Mouse (Mus musculus) MEL (cell line): Measurements from ENCODE around the gene Ctsa. TPM values are rescaled to one million over a fixed set of nuclear protein-coding genes. Genes with fewer than 3 reads are reported as not detected.

Source experiments
- DNase-seq: peaks from one replicate; pipeline ENCODE4 v3.0.0; 2011; ENCODE audit warnings: low read depth, low spot score
- H3K27ac ChIP-seq: 2 replicates; pipeline ENCODE4 v1.5.1; 2012; ENCODE audit warnings: low read depth, mild to moderate bottlenecking, control low read depth, low read length, moderate library complexity; ENCODE audit not compliant: control insufficient read depth
- H3K27me3 ChIP-seq, 2 experiments: fragments of 150-350 bp in 1 of 2; sonication (generic) in 1 of 2; 2 replicates each; pipeline ENCODE4 v1.6.1; 2012; ENCODE audit warnings: low read length in 2 of 2, mild to moderate bottlenecking in 2 of 2, improper control_type of control experiment in 1 of 2, moderate library complexity in 1 of 2; ENCODE audit not compliant: insufficient read depth in 2 of 2, control insufficient read depth in 1 of 2
- H3K36me3 ChIP-seq, 2 experiments: 2 replicates each; pipeline ENCODE4 v1.6.1; 2012 to 2014; ENCODE audit warnings: low read length in 2 of 2, improper control_type of control experiment in 1 of 2, inconsistent platforms in 1 of 2, mild to moderate bottlenecking in 1 of 2; ENCODE audit not compliant: insufficient read depth in 2 of 2, control insufficient read depth in 1 of 2
- H3K4me1 ChIP-seq, 2 experiments: fragments of 150-350 bp in 1 of 2; sonication (generic) in 1 of 2; 2 replicates each; pipeline ENCODE4 v1.6.1; 2012; ENCODE audit warnings: low read length in 2 of 2, improper control_type of control experiment in 1 of 2, mild to moderate bottlenecking in 1 of 2; ENCODE audit not compliant: insufficient read depth in 2 of 2, control insufficient read depth in 1 of 2
- H3K4me3 ChIP-seq, 2 experiments: fragments of 150-350 bp in 1 of 2; sonication (generic) in 1 of 2; 2 replicates each; pipeline ENCODE4 v1.5.1; 2012; ENCODE audit warnings: low read depth in 2 of 2, low read length in 2 of 2, mild to moderate bottlenecking in 2 of 2, moderate library complexity in 2 of 2, control low read depth in 1 of 2, improper control_type of control experiment in 1 of 2; ENCODE audit not compliant: control insufficient read depth in 1 of 2, insufficient read depth in 1 of 2
- H3K79me2 ChIP-seq: 2 replicates; pipeline ENCODE4 v1.6.1; 2012; ENCODE audit warnings: mild to moderate bottlenecking, low read length, moderate library complexity; ENCODE audit not compliant: control insufficient read depth, poor library complexity, insufficient read depth
- H3K9ac ChIP-seq: 2 replicates; pipeline ENCODE4 v1.6.1; 2012; ENCODE audit warnings: low read depth, mild to moderate bottlenecking, control low read depth, low read length, moderate library complexity; ENCODE audit not compliant: control insufficient read depth, poor library complexity, severe bottlenecking
- H3K9me3 ChIP-seq: fragments of 150-350 bp; sonication (generic); replicated peaks from 2 replicates; pipeline ENCODE4 v1.6.1; 2012; ENCODE audit warnings: mild to moderate bottlenecking, low read length, improper control_type of control experiment, moderate library complexity; ENCODE audit not compliant: insufficient read depth
- CHD2 ChIP-seq: IDR thresholded peaks from 2 replicates; pipeline ENCODE4 v1.6.1; 2011; ENCODE audit warnings: low read length, improper control_type of control experiment
- CTCF ChIP-seq, 3 experiments: IDR thresholded peaks in 2 of 3; conservative IDR thresholded peaks in 1 of 3; 2 replicates each; pipeline ENCODE4 v1.5.1; 2011 to 2012; ENCODE audit warnings: low read length in 3 of 3, low read depth in 2 of 3, mild to moderate bottlenecking in 2 of 3, improper control_type of control experiment in 1 of 3, inconsistent platforms in 1 of 3, mixed read lengths in 1 of 3, moderate library complexity in 1 of 3; ENCODE audit not compliant: control insufficient read depth in 1 of 3, insufficient read depth in 1 of 3, poor library complexity in 1 of 3, severe bottlenecking in 1 of 3
- ELF1 ChIP-seq: IDR thresholded peaks from 2 replicates; pipeline ENCODE4 v1.6.1; 2014; ENCODE audit warnings: low read depth, mild to moderate bottlenecking, inconsistent platforms, low read length, improper control_type of control experiment, moderate library complexity
- GATA1 ChIP-seq: IDR thresholded peaks from 2 replicates; pipeline ENCODE4 v1.6.1; 2011; ENCODE audit warnings: low read depth, low read length, improper control_type of control experiment
- HCFC1 ChIP-seq: IDR thresholded peaks from 2 replicates; pipeline ENCODE4 v1.6.1; 2012; ENCODE audit warnings: low read depth, mild to moderate bottlenecking, inconsistent platforms, low read length, improper control_type of control experiment, moderate library complexity
- MAX ChIP-seq: IDR thresholded peaks from 2 replicates; pipeline ENCODE4 v1.6.1; 2011; ENCODE audit warnings: low read length, improper control_type of control experiment
- MAZ ChIP-seq: IDR thresholded peaks from 2 replicates; pipeline ENCODE4 v1.6.1; 2012; ENCODE audit warnings: low read depth, mild to moderate bottlenecking, inconsistent platforms, low read length, improper control_type of control experiment
- MEF2A ChIP-seq: IDR thresholded peaks from 2 replicates; pipeline ENCODE4 v1.6.1; 2014; ENCODE audit warnings: low read depth, mild to moderate bottlenecking, inconsistent platforms, low read length, improper control_type of control experiment; ENCODE audit not compliant: poor library complexity, insufficient replicate concordance, severe bottlenecking; ENCODE audit errors: extremely low read depth
- NELFE ChIP-seq: IDR thresholded peaks from 2 replicates; pipeline ENCODE4 v1.6.1; 2011; ENCODE audit warnings: low read depth, low read length, improper control_type of control experiment
- POLR2A ChIP-seq, 2 experiments: IDR thresholded peaks; 2 replicates each; pipeline ENCODE4 v1.6.1; 2011 to 2012; ENCODE audit warnings: low read length in 2 of 2, mild to moderate bottlenecking in 2 of 2, control low read depth in 1 of 2, improper control_type of control experiment in 1 of 2, low read depth in 1 of 2, moderate library complexity in 1 of 2; ENCODE audit not compliant: control insufficient read depth in 1 of 2, insufficient read depth in 1 of 2, poor library complexity in 1 of 2
- RCOR1 ChIP-seq: IDR thresholded peaks from 2 replicates; pipeline ENCODE4 v1.6.1; 2012; ENCODE audit warnings: low read depth, mild to moderate bottlenecking, inconsistent platforms, low read length, improper control_type of control experiment
- SIN3A ChIP-seq: IDR thresholded peaks from 2 replicates; pipeline ENCODE4 v1.6.1; 2012; ENCODE audit warnings: low read length, improper control_type of control experiment, inconsistent platforms
- SMC3 ChIP-seq: IDR thresholded peaks from 2 replicates; pipeline ENCODE4 v1.6.1; 2011; ENCODE audit warnings: low read depth, low read length, improper control_type of control experiment
- TAL1 ChIP-seq: IDR thresholded peaks from 2 replicates; pipeline ENCODE4 v1.6.1; 2012; ENCODE audit warnings: mild to moderate bottlenecking, inconsistent platforms, low read length, moderate library complexity, mixed read lengths
- USF1 ChIP-seq: IDR thresholded peaks from 2 replicates; pipeline ENCODE4 v1.6.1; 2014; ENCODE audit warnings: low read depth, mild to moderate bottlenecking, inconsistent platforms, low read length, improper control_type of control experiment, moderate library complexity
- ZKSCAN1 ChIP-seq: IDR thresholded peaks from 2 replicates; pipeline ENCODE4 v1.6.1; 2012; ENCODE audit warnings: low read depth, mild to moderate bottlenecking, inconsistent platforms, low read length, improper control_type of control experiment, moderate library complexity
- polyA plus RNA-seq, 2 experiments: library from polyadenylated mRNA; stranded (reverse) in 1 of 2; unstranded in 1 of 2; fragments of >175 nt in 1 of 2; fragments of >200 nt in 1 of 2; gene quantifications; 2 replicates each; pipeline versions ENCODE4 v1.2.1 to v1.2.4; 2012; ENCODE audit warnings: low replicate concordance in 2 of 2, low read depth in 1 of 2; ENCODE audit not compliant: insufficient read length in 2 of 2, insufficient read depth in 1 of 2, missing spikeins in 1 of 2
- total RNA-seq: library from RNA; depleted of rRNA; stranded (reverse); fragments of 300-350 nt; gene quantifications from 2 replicates; pipeline ENCODE4 v1.2.3, GENCODE M21; 2012

Gene Ctsa
- total and polyA plus RNA-seq, 3 experiments, result 50.5 to 87.7 TPM; not detected in 1

DNA sequence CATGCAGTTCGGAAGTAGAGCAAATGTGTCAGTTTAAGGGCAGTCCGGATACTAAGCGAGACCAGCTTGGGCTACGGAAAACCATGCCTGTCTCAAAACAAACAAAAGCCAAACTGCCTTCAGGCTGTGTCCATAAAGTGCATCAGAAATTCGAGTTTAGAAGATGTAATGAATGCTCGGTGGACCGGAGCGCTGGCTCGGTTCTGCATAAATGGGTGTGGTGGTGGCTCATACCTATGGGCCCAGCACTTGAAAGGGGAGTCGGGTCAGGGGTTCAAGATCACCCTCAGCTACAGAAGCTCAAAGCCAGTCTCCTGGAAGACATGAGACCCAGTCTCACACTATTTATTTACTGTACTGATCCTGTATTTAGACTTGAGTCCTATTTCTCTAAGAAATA is 44.9 kb upstream of the Ctsa start:
- H3K79me2 ChIP-seq, result no peaks in the 10 kb centered on the region; the same call in 1 of the 2 replicates
- H3K36me3 ChIP-seq, result peaks cover 0 to 5% of the 10 kb centered on the region in 2 experiments; a peak in 1 of 4 replicates
- H3K27ac ChIP-seq, result no peak overlapping the region
- no peak for DNase-seq
- no peaks in the 10 kb centered on the region for H3K9me3 ChIP-seq
- no peak for TF ChIP-seq GATA1
- TF ChIP-seq CHD2, result no peak
- TF ChIP-seq NELFE, result no peak
- TF ChIP-seq USF1, result no peak
- TF ChIP-seq HCFC1, result no peak
- TF ChIP-seq MAX, result no peak
- no peak for TF ChIP-seq CTCF (IDR thresholded peaks at IDR 0.05 in 2 of 3, conservative IDR thresholded peaks at IDR 0.05 in 1 of 3; ENCODE audit: control insufficient read depth in 1 of 3, insufficient read depth in 1 of 3, low read depth in 2 of 3, low read length in 3 of 3, poor library complexity in 1 of 3, severe bottlenecking in 1 of 3)
- H3K27me3 ChIP-seq, result no peaks in the 10 kb centered on the region
- H3K4me3 ChIP-seq, result no peak overlapping the region
- peaks cover 3 to 9% of the 10 kb centered on the region in 2 experiments; a peak in 3 of 4 replicates for H3K4me1 ChIP-seq
- H3K9ac ChIP-seq, result no peak overlapping the region

DNA sequence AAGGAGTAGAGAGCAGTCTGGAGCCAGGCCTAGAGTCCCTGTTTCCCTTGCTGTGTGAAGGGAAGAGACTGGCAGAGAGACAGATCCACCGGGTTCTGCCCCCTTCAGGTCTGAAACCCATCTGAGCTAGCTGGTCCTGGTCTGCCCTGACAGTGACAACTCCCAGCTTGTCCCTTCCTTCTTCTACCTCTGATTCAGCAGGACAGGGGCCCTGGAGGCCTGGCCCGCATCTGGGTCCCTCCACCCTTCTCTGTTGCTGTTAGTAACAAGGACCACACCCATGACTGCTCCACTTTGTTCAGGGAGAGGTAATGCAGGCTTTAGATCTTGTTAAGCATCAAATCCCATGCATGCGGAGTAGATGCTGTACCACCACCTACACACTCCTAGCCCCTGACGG is 44.3 kb upstream of the Ctsa start:
- DNase-seq, result no peak
- no peaks in the 10 kb centered on the region; the same call in 1 of the 2 replicates for H3K79me2 ChIP-seq
- no peak overlapping the region for H3K27ac ChIP-seq
- peaks cover 0 to 5% of the 10 kb centered on the region in 2 experiments; a peak in 1 of 4 replicates for H3K36me3 ChIP-seq
- H3K4me3 ChIP-seq, result no peak overlapping the region
- no peaks in the 10 kb centered on the region for H3K27me3 ChIP-seq
- no peak overlapping the region for H3K9ac ChIP-seq
- H3K4me1 ChIP-seq, result peaks cover 3 to 9% of the 10 kb centered on the region in 2 experiments; a peak in 3 of 4 replicates
- TF ChIP-seq GATA1 (no peak), ELF1 (no peak), SMC3 (no peak), SIN3A (no peak), RCOR1 (no peak)
- H3K9me3 ChIP-seq, result no peaks in the 10 kb centered on the region

DNA sequence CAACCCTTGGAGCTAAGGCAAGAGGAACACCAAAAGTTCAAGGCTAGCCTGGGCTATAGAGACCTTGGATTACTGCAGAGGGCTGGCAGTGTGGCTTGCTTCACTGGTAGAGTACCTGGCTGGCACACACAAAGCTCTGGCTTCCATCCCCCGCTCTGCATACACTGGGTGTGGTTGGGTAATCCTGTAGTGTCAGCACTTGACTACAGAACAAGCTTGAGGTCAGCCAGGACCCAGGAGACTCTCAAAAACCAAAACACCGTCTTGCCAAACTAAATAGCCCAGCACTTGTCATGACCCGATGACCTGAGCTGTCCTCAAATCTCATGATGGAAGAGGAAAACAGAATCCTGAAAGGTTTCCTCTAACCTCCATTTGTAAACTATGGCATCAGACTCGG is 42.2 kb upstream of the Ctsa start:
- Histone ChIP-seq H3K4me1 (peaks cover 3 to 9% of the 10 kb centered on the region in 2 experiments; a peak in 3 of 4 replicates), H3K9ac (no peak overlapping the region), H3K27ac (no peak overlapping the region), H3K4me3 (no peak overlapping the region), H3K36me3 (peaks cover 0 to 5% of the 10 kb centered on the region in 2 experiments; a peak in 2 of 4 replicates), H3K79me2 (no peaks in the 10 kb centered on the region; the same call in 1 of the 2 replicates), H3K9me3 (no peaks in the 10 kb centered on the region), H3K27me3 (no peaks in the 10 kb centered on the region)
- no peak for TF ChIP-seq MEF2A
- TF ChIP-seq CHD2, result no peak
- TF ChIP-seq USF1, result no peak
- TF ChIP-seq MAZ, result no peak
- TF ChIP-seq POLR2A (IDR thresholded peaks at IDR 0.05; ENCODE audit: control insufficient read depth in 1 of 2, insufficient read depth in 1 of 2, low read depth in 1 of 2, low read length in 2 of 2, poor library complexity in 1 of 2), result no peak
- TF ChIP-seq TAL1, result no peak
- no peak for TF ChIP-seq RCOR1
- TF ChIP-seq ZKSCAN1, result no peak
- no peak for DNase-seq
